In genomic region chr1:128440386-128441128, GRCm38 (mm10) we compare ENCODE assay signal across 15 mouse cellular contexts. TPM values are rescaled to one million over a fixed set of nuclear protein-coding genes. Genes with fewer than 3 reads are reported as not detected.
DNase-seq lines count a peak whose midpoint lies in the region; ATAC-seq lines count a peak whose summit lies in the region.
"Had no signal": no experiment of that assay in that cellular context is flagged by ENCODE, and none has a peak within 500 bp of the region (broad histone marks: within the 10 kb centered on the region; RNA-seq: fewer than 3 reads in every experiment).

No protein-coding gene starts in this region.

- H3K4me3 ChIP-seq in forebrain, embryonic 13.5 days, result no peak overlapping the region
- H3K4me3 ChIP-seq: hindbrain, embryonic 15.5 days; limb, embryonic 13.5 days had no signal

- no peaks in the 10 kb centered on the region for H3K9me3 ChIP-seq in forebrain, embryonic 13.5 days (replicated peaks)
- H3K9me3 ChIP-seq: hindbrain, embryonic 15.5 days; limb, embryonic 13.5 days had no signal

- no peak overlapping the region for H3K9ac ChIP-seq in forebrain, embryonic 13.5 days
- H3K9ac ChIP-seq: hindbrain, embryonic 15.5 days; limb, embryonic 13.5 days had no signal

- H3K4me1 ChIP-seq in forebrain, embryonic 13.5 days, result peaks cover 11% of the 10 kb centered on the region; the same call in 1 of the 2 replicates
- H3K4me1 ChIP-seq: hindbrain, embryonic 15.5 days had no signal

- no peaks in the 10 kb centered on the region for H3K36me3 ChIP-seq in forebrain, embryonic 13.5 days (ENCODE audit: poor library complexity, severe bottlenecking)
- H3K36me3 ChIP-seq: hindbrain, embryonic 15.5 days; limb, embryonic 13.5 days had no signal

- H3K27me3 ChIP-seq in forebrain, embryonic 13.5 days, result no peaks in the 10 kb centered on the region
- H3K27me3 ChIP-seq: hindbrain, embryonic 15.5 days; limb, embryonic 13.5 days had no signal

- ATAC-seq in frontal cortex, adult (ENCODE audit: low TSS enrichment), result peak; percentile 33
- ATAC-seq in forebrain, embryonic 13.5 days, result no peak; the same call in 1 of the 2 replicates
- ATAC-seq in erythroblast, adult 5-6 weeks (replicated peaks; ENCODE audit: low FRiP score, poor library complexity, severe bottlenecking), result no peak

- WGBS in forebrain, embryonic 13.5 days, result 22% methylated on average over 16 of the region's 16 CpGs

- DNase-seq in frontal cortex, postnatal 14 days (ENCODE audit: low spot score in 2 of 2), result no peak
- peak; percentile 15 for DNase-seq in kidney, postnatal 10 days
- no peak for DNase-seq in kidney, adult 18-20 months
- DNase-seq in R1 (ENCODE audit: low read depth, low spot score), result peak; percentile 26
- DNase-seq in spleen, adult 12 weeks (ENCODE audit: low spot score), result no peak
- DNase-seq: cerebellum, postnatal 10 days; gastrocnemius, postnatal 14 days; kidney, postnatal 25 days; retina, postnatal 1 day; thymus, postnatal 14 days had no signal

- no peak overlapping the region for H3K27ac ChIP-seq in forebrain, embryonic 13.5 days
- H3K27ac ChIP-seq: hindbrain, embryonic 15.5 days; limb, embryonic 13.5 days had no signal

- H3K4me2 ChIP-seq in forebrain, embryonic 13.5 days, result 0 out of 2 replicates have a peak overlapping the region, but pooled peaks have one; percentile 16
- H3K4me2 ChIP-seq: hindbrain, embryonic 15.5 days; limb, embryonic 13.5 days had no signal

RNA-seq across cellular contexts. Expression of gene Dars, which starts 23.4 kb away (rescaled TPM):
- 146 and 156 TPM in 2 replicates for polyA plus RNA-seq in forebrain, embryonic 13.5 days (2015; fragmentation: Nextera tagmentation; extraction: Ambion mirVana)
- total RNA-seq in erythroblast, adult 5-6 weeks (2015; ENCODE audit: low replicate concordance), result 49.9 and 64.6 TPM in 2 replicates
- 49.1 and 57.0 TPM in 2 replicates for total RNA-seq in erythroblast, adult 5-6 weeks (2017; ENCODE audit: low replicate concordance)

Comparison
In these comparisons a context has a peak if more than half of its experiments do, and no peak if none do; other contexts are left out.
1. DNase-seq: peak in kidney, postnatal 10 days (single experiment) and R1 (single experiment); none in frontal cortex, postnatal 14 days (0 of 2), kidney, adult 18-20 months (single experiment) and spleen, adult 12 weeks (single experiment).